Mouse (Mus musculus) C2C12 (cell line): ENCODE measurements around the gene Cacna2d3.

Source experiments
- CEBPB ChIP-seq: IDR thresholded peaks from one replicate; pipeline ENCODE4 v1.6.1; 2011; ENCODE audit warnings: low read depth, mild to moderate bottlenecking, control low read depth, moderate library complexity
- CTCF ChIP-seq: IDR thresholded peaks from one replicate; pipeline ENCODE4 v1.5.1; 2011; ENCODE audit not compliant: control insufficient read depth, insufficient read depth, insufficient read length
- MYOD1 ChIP-seq: IDR thresholded peaks from one replicate; pipeline ENCODE4 v1.6.1; 2011; ENCODE audit warnings: low read depth; ENCODE audit not compliant: control insufficient read depth, insufficient read length
- MYOG ChIP-seq: IDR thresholded peaks from one replicate; pipeline ENCODE4 v1.6.1; 2011; ENCODE audit not compliant: control insufficient read depth, insufficient read length; ENCODE audit errors: extremely low read depth
- USF1 ChIP-seq: IDR thresholded peaks from one replicate; pipeline ENCODE4 v1.6.1; 2011; ENCODE audit warnings: low read depth, mild to moderate bottlenecking, control low read depth, moderate library complexity

- TF ChIP-seq CEBPB (no peak), CTCF (no peak), MYOD1 (no peak), USF1 (no peak), MYOG (no peak)
Observed at GRCm38 (mm10) chr14:29111666-29112065, 610.0 kb downstream of the Cacna2d3 start.
